Mouse (Mus musculus): ENCODE data around the gene Dbp. TPM values are rescaled to one million over a fixed set of nuclear protein-coding genes. Genes with fewer than 3 reads are reported as not detected.

The Dbp gene
- polyA plus RNA-seq, 1 experiment from 2014 or later, result 4.3 TPM

DNA sequence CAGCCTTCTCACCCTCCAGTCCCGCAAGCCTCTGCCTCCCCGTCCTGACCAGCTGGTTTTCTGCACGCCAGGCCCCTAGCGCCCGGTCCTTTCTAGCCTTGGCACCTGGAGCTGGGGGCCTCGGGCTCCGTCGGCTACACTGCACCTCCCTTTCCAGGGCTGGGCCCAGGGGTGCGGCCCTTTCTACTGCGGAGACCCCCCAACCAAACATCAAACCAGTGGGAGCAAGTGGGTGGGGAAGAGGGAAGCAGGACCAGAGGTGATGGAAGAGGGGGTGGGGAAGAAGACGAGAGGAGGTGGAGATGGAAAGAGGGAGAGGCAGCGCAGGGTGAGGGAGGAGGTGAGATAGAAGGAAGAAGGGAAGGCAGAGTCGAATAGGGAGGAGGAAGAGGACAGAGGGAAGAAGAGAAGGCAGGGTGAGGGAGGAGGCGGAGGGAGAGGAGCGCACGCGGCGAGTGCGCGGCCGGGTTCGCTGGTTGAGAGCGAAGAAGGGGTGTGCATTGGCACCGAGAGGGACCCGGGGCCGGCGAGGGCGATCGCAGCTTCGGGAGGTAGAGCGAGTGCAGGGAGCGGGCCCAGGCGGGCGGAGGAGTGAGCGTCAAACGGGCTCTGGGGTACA is 5.3 kb upstream of the Dbp start, which contains the start of gene Car11:
TSS of gene Car11 (plus strand) at position 321 of the 619 bp plus-strand sequence.
- no peak for ATAC-seq (ENCODE audit: insufficient number of reproducible peaks, low FRiP score, low TSS enrichment, low read depth)
- Histone ChIP-seq H3K27me3 (peaks cover 24% of the 10 kb centered on the region), H3K4me1 (peaks cover 35% of the 10 kb centered on the region), H3K4me3 (peak within 1 kb of the TSS; percentile 47), H3K9ac (peak within 1 kb of the TSS; percentile 54), H3K36me3 (no peaks in the 10 kb centered on the region), H3K27ac (no peak within 1 kb of the TSS), H3K4me2 (peak within 1 kb of the TSS; percentile 92), H3K9me3 (no peaks in the 10 kb centered on the region)
- 1% methylated on average over 36 of the region's 36 CpGs for WGBS

DNA sequence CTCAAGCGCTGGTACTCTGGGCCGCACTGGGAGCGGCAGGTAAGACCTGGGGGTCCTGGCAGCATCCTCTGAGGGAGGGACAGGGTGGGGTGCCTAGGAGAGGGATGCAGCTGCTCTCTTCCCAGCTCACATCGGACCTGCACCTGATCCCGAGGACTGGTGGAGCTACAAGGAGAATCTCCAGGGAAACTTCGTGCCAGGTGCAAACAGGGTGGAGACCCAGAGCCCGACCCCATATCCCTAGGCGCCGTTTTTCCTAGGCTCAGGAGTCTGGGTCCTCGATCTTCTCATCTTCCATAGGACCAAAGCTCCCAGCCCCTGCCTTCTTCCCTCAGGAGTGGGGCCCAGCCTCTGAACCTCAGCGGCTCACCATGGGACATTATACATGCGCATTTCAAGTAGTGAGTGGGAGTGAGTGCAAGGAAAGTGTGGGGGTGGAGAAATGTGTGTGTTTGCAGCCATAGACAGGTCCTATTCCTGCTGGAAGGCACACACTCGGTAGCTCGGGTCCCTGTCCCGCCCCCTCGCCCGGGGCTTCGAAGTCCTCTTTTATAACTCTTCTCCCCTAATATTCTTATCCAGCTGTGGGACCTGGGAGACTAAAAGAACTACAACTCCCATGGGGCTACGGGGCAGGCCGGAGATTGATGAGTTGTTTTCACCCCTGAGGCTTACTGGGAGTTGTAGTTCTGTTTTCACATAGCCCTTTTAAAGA is 4.4 kb upstream of the Dbp start:
- H3K27ac ChIP-seq, result no peak overlapping the region; the same call in 1 of the 2 replicates
- peak overlapping the region; percentile 54 for H3K9ac ChIP-seq
- peak overlapping the region; percentile 92 for H3K4me2 ChIP-seq
- ATAC-seq (ENCODE audit: insufficient number of reproducible peaks, low FRiP score, low TSS enrichment, low read depth), result no peak
- H3K4me1 ChIP-seq, result peaks cover 35% of the 10 kb centered on the region
- H3K4me3 ChIP-seq, result peak overlapping the region; percentile 47
- H3K27me3 ChIP-seq, result peaks cover 24% of the 10 kb centered on the region
- no peaks in the 10 kb centered on the region for H3K36me3 ChIP-seq
- WGBS, result 1% methylated on average over 20 of the region's 20 CpGs
- H3K9me3 ChIP-seq, result no peaks in the 10 kb centered on the region

DNA sequence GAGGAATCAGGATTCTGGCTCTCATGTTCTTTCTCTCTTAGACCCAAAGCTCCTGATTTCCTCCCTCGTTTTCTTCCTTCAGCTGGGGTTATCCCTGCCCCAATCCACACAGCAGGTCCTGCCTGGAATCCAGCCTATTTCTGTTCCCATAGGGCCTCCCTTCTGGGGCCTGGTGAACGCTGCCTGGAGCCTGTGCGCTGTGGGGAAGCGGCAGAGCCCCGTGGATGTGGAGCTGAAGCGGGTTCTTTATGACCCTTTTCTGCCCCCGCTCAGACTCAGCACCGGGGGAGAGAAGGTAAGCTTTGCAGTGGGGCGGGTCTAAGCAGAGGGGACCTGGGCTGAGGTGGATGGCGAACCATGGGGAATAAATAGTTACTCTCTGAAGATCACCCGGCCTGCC is 3.8 kb upstream of the Dbp start:
- peaks cover 41% of the 10 kb centered on the region for H3K4me1 ChIP-seq
- peaks cover 24% of the 10 kb centered on the region for H3K27me3 ChIP-seq
- peak overlapping the region; percentile 70 for H3K27ac ChIP-seq
- peak overlapping the region; percentile 14; the same call in 1 of the 2 replicates for H3K9ac ChIP-seq
- H3K9me3 ChIP-seq, result no peaks in the 10 kb centered on the region
- 24% methylated on average over 11 of the region's 11 CpGs for WGBS
- H3K4me2 ChIP-seq, result peak overlapping the region; percentile 92
- no peaks in the 10 kb centered on the region for H3K36me3 ChIP-seq
- peak overlapping the region; percentile 47 for H3K4me3 ChIP-seq
- no peak for ATAC-seq (ENCODE audit: insufficient number of reproducible peaks, low FRiP score, low TSS enrichment, low read depth)

DNA sequence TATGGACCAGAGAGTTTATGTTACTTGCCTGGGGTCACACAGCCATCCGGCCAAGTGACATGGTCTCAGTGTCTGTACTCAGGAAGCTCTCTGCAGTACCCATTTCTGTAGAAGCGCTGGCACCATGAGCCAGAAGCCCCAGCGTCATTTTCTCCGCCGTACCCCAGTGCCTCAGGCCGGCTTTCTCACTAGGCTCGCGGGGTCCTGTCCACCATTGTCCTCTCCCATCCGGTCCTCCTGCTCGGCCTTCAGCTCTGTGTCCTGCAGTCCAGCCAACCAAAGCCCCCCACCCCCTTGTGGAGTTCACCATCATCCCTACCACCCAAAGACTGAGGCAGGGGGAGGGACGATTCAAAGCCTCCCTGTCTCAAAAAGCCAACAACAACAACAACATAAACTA is 3.3 kb upstream of the Dbp start:
- Histone ChIP-seq H3K4me1 (peaks cover 46% of the 10 kb centered on the region), H3K9me3 (no peaks in the 10 kb centered on the region), H3K27me3 (peaks cover 24% of the 10 kb centered on the region), H3K4me3 (0 out of 2 replicates have a peak overlapping the region, but pooled peaks have one; percentile 47), H3K4me2 (peak overlapping the region; percentile 92; the same call in 1 of the 2 replicates), H3K27ac (no peak overlapping the region), H3K9ac (no peak overlapping the region), H3K36me3 (no peaks in the 10 kb centered on the region)
- ATAC-seq (ENCODE audit: insufficient number of reproducible peaks, low FRiP score, low TSS enrichment, low read depth), result no peak
- 87% methylated on average over 11 of the region's 11 CpGs for WGBS

DNA sequence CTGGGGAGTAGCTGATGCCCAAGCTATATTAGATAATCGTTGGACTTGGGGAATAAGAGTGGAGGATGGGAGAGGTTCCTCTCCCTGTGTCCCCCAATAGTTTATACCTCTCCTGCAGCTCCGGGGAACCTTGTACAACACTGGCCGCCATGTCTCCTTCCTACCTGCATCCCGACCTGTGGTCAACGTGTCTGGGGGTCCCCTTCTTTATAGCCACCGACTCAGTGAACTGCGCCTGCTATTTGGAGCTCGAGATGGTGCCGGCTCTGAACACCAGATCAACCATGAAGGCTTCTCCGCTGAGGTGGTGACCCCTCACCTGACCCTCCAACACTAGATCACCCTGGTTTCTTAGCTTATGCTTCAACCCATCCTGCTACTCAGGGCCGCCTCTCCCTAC is 2.6 kb upstream of the Dbp start:
- Histone ChIP-seq H3K4me1 (peaks cover 53% of the 10 kb centered on the region), H3K9me3 (no peaks in the 10 kb centered on the region), H3K36me3 (no peaks in the 10 kb centered on the region), H3K27ac (no peak overlapping the region), H3K27me3 (peaks cover 24% of the 10 kb centered on the region), H3K9ac (no peak overlapping the region), H3K4me2 (no peak overlapping the region), H3K4me3 (no peak overlapping the region)
- no peak for ATAC-seq (ENCODE audit: insufficient number of reproducible peaks, low FRiP score, low TSS enrichment, low read depth)
- WGBS, result 87% methylated on average over 11 of the region's 11 CpGs

DNA sequence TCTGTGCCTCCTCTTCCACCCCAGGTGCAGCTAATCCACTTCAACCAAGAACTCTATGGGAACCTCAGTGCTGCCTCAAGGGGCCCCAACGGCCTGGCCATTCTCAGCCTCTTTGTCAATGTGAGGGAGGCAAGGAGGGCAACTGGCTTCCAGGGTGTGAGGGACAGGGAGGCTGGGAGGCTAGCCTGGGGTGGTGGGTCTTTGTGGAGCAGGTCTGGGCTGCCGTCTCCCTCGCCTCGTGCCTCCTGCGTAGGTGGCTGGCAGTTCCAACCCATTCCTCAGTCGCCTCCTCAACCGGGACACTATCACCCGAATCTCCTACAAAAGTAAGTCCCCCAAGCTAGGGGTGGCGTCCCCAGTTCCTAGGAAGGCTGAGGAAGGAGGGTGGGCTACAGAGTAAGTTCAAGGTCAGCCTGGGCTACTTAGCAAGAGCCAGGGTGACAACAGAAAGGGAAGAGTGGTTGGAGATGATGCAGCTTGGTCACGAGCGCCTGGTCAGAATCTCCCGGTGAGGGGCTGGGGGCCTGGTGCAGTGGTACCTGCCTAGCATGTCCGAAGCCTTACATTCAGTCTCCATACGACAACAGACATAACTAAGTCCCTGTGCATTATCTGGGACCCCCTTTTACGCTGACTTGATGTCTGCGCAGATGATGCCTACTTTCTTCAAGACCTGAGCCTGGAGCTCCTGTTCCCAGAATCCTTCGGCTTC is 1.9 kb upstream of the Dbp start:
- Histone ChIP-seq H3K27me3 (peaks cover 24% of the 10 kb centered on the region), H3K4me3 (no peak overlapping the region), H3K9ac (no peak overlapping the region), H3K4me2 (no peak overlapping the region), H3K36me3 (no peaks in the 10 kb centered on the region), H3K9me3 (no peaks in the 10 kb centered on the region), H3K4me1 (peaks cover 60% of the 10 kb centered on the region), H3K27ac (no peak overlapping the region)
- 89% methylated on average over 17 of the region's 17 CpGs for WGBS
- ATAC-seq (ENCODE audit: insufficient number of reproducible peaks, low FRiP score, low TSS enrichment, low read depth), result no peak

DNA sequence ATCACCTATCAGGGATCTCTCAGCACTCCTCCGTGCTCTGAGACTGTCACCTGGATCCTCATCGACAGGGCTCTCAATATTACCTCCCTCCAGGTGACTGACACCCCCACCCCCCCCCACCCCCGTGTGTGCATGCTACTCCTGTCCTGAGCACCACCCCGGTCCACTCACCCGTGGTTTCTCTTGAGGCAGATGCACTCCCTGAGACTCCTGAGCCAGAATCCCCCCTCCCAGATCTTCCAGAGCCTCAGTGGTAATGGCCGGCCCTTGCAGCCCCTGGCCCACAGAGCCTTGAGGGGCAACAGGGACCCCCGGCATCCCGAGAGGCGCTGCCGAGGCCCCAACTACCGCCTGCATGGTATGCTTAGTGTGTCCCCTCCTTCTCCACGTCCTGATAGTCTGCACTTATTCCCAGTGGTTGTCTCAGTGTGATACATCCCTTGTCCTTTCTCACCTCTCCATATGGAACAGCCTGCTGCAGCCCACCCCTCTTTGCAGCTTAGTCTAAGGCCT is 1.3 kb upstream of the Dbp start:
- peak overlapping the region; percentile 85 for H3K27ac ChIP-seq
- no peaks in the 10 kb centered on the region for H3K36me3 ChIP-seq
- H3K9ac ChIP-seq, result no peak overlapping the region
- H3K4me3 ChIP-seq, result peak overlapping the region; percentile 63
- 38% methylated on average over 12 of the region's 12 CpGs for WGBS
- H3K27me3 ChIP-seq, result peaks cover 21% of the 10 kb centered on the region
- no peak for ATAC-seq (ENCODE audit: insufficient number of reproducible peaks, low FRiP score, low TSS enrichment, low read depth)
- peak overlapping the region; percentile 98 for H3K4me2 ChIP-seq
- no peaks in the 10 kb centered on the region for H3K9me3 ChIP-seq
- peaks cover 66% of the 10 kb centered on the region for H3K4me1 ChIP-seq

DNA sequence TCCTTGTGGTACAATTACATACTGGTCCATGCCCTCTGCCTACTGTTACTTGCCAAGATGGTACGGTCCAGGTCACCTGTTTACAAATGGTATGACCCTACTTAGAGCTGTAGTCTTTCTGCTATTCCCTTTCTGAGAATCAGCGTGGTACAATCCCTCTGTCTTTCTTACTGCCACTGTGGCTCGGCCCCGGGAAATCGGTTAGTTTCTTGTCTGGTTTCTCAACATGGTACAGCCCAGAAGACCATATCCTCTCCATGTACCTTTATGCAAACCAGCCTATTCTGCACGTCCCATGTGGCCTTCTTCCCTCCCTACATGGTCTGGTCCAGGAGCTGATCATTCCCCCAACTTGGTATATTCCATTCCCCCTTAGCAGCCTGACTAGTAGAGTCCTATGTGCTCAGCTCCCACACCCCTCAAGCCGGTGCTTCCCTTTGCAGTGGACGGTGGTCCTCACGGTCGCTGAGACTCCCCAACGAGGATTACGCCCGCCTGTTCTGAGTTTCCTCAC is 785 bp upstream of the Dbp start:
- ATAC-seq (ENCODE audit: insufficient number of reproducible peaks, low FRiP score, low TSS enrichment, low read depth), result peak; percentile 30; the same call in 1 of the 2 replicates
- Histone ChIP-seq H3K27ac (peak overlapping the region; percentile 85), H3K4me3 (peak overlapping the region; percentile 63), H3K27me3 (peaks cover 16% of the 10 kb centered on the region), H3K9ac (no peak overlapping the region), H3K9me3 (no peaks in the 10 kb centered on the region), H3K36me3 (no peaks in the 10 kb centered on the region), H3K4me2 (peak overlapping the region; percentile 98), H3K4me1 (peaks cover 71% of the 10 kb centered on the region)
- under 1% methylated on average over 13 of the region's 13 CpGs for WGBS

DNA sequence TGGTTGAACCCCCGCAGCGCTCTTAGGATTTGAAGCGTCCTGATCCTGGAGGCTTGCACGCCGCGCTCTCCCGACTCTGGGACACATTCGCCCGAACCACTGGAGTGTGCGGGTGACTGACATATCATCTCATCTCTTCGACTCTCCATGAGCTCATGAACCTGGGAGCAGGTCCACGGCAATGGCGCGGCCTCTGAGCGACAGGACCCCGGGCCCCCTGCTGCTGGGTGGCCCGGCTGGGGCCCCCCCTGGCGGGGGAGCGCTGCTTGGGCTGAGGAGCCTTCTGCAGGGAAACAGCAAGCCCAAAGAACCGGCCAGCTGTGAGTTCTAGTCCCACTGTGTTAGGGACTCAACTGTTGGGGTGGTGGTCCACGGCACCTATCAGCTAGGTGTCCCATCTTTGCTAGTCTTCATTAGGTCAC is 566 bp downstream of the Dbp start:
- 0% methylated on average over 21 of the region's 21 CpGs for WGBS
- peak overlapping the region; percentile 91 for H3K27ac ChIP-seq
- peak overlapping the region; percentile 98 for H3K4me2 ChIP-seq
- H3K4me1 ChIP-seq, result peaks cover 58% of the 10 kb centered on the region
- H3K4me3 ChIP-seq, result peak overlapping the region; percentile 63
- ATAC-seq (ENCODE audit: insufficient number of reproducible peaks, low FRiP score, low TSS enrichment, low read depth), result no peak
- H3K27me3 ChIP-seq, result peaks cover 2% of the 10 kb centered on the region
- no peaks in the 10 kb centered on the region for H3K9me3 ChIP-seq
- peaks cover 12% of the 10 kb centered on the region for H3K36me3 ChIP-seq
- peak overlapping the region; percentile 75; the same call in 1 of the 2 replicates for H3K9ac ChIP-seq

DNA sequence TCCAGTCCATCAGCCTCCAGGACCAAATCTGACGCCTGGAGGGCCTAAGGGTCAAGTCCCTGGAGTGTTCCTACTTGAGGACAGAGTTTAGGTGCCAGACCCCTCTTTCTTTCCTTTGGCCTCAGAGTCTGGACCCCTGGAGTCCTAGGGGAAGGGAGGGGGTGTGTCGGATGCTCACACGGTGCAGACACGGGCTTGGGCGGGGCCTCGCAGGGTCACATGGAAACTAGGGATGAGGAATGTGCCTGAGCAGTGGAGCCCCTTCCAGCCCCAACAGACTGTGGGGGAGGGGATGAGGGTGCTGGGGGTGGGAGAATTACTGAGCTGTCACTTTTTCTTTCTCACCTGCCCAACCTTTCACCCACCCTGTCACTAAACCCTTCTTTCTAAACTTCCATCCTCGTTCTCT is 989 bp downstream of the Dbp start:
- Histone ChIP-seq H3K4me2 (peak overlapping the region; percentile 98), H3K9me3 (no peaks in the 10 kb centered on the region), H3K4me1 (peaks cover 55% of the 10 kb centered on the region), H3K27me3 (no peaks in the 10 kb centered on the region), H3K9ac (peak overlapping the region; percentile 75), H3K27ac (peak overlapping the region; percentile 91), H3K4me3 (peak overlapping the region; percentile 63), H3K36me3 (peaks cover 16% of the 10 kb centered on the region)
- ATAC-seq (ENCODE audit: insufficient number of reproducible peaks, low FRiP score, low TSS enrichment, low read depth), result no peak
- WGBS, result 3% methylated on average over 7 of the region's 7 CpGs

DNA sequence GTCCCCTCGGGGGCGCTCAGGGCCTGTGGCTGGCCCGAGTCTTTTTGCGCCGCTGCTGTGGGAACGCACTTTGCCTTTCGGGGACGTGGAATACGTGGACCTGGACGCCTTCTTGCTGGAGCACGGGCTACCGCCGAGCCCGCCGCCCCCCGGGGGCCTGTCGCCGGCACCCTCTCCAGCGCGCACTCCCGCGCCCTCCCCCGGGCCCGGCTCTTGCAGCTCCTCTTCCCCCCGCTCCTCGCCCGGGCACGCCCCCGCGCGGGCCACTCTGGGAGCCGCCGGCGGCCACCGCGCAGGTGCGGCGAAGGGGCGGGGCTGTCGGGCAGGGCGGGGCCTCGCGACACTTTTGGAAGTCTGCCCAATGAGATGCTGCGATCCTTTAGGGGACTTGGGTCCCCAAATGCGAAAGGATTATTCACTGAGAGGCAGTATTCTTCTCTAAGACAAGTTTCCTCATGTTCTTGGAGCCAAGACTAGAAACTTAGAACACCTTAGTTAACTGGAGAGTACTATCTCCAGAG is 1.9 kb downstream of the Dbp start:
- Histone ChIP-seq H3K4me1 (peaks cover 48% of the 10 kb centered on the region), H3K36me3 (peaks cover 25% of the 10 kb centered on the region)
- ATAC-seq (ENCODE audit: insufficient number of reproducible peaks, low FRiP score, low TSS enrichment, low read depth), result no peak

More for the DNA sequence above, 1.9 kb downstream of the Dbp start:
- H3K4me2 ChIP-seq, result peak overlapping the region; percentile 98
- WGBS, result 1% methylated on average over 39 of the region's 45 CpGs
- H3K4me3 ChIP-seq, result peak overlapping the region; percentile 63
- peak overlapping the region; percentile 91 for H3K27ac ChIP-seq
- peak overlapping the region; percentile 75 for H3K9ac ChIP-seq
- no peaks in the 10 kb centered on the region for H3K27me3 ChIP-seq
- H3K9me3 ChIP-seq, result no peaks in the 10 kb centered on the region
